Mouse (Mus musculus): ENCODE measurements at regions not wholly inside any gene's neighbourhood (a gene's known extent, or its start where the extent isn't known, plus 50 kb on each side); places are given as distances from the start of the nearest gene placed in this dataset.

DNA sequence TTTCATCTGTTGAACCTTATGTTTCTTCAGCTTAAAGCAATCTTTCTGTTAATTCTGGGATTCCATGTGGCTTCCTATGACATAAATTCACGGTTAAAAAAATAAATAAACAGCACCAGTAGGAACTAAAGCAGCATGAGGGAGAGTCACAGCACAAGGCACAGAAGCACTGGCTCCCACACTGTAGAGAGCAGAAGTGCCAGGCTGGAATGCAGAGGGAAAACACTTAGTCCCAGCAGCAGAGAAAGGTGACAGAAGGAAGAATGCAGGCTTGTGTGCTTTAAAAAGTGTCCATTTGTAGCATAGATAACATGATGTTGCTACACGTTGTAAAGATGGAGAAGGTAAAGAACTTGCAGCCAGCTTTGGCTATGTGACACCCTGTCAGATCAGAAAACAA lies 62.1 kb upstream of the Ppp2r5a start:
- H3K4me2 ChIP-seq (ENCODE audit: low read depth, low read length) = no peak overlapping the region
- no peaks in the 10 kb centered on the region for H3K27me3 ChIP-seq (ENCODE audit: control insufficient read depth, insufficient read depth, low read depth, low read length)
- WGBS = 9% methylated on average over 2 of the region's 2 CpGs
- no peak overlapping the region for H3K9ac ChIP-seq (ENCODE audit: low read length)
- H3K27ac ChIP-seq (ENCODE audit: low read length) = peak overlapping the region; percentile 55
- H3K9me3 ChIP-seq (ENCODE audit: control insufficient read depth, low read length) = no peaks in the 10 kb centered on the region
- no peaks in the 10 kb centered on the region for H3K36me3 ChIP-seq (ENCODE audit: control insufficient read depth, insufficient read depth, low read length)
- peak; percentile 52; the same call in 1 of the 2 replicates for ATAC-seq (ENCODE audit: low read depth)
- no peak overlapping the region for H3K4me3 ChIP-seq (ENCODE audit: low read length)
- H3K4me1 ChIP-seq (replicated peaks; ENCODE audit: control insufficient read depth, insufficient read depth, low read length) = peaks cover 25% of the 10 kb centered on the region

DNA sequence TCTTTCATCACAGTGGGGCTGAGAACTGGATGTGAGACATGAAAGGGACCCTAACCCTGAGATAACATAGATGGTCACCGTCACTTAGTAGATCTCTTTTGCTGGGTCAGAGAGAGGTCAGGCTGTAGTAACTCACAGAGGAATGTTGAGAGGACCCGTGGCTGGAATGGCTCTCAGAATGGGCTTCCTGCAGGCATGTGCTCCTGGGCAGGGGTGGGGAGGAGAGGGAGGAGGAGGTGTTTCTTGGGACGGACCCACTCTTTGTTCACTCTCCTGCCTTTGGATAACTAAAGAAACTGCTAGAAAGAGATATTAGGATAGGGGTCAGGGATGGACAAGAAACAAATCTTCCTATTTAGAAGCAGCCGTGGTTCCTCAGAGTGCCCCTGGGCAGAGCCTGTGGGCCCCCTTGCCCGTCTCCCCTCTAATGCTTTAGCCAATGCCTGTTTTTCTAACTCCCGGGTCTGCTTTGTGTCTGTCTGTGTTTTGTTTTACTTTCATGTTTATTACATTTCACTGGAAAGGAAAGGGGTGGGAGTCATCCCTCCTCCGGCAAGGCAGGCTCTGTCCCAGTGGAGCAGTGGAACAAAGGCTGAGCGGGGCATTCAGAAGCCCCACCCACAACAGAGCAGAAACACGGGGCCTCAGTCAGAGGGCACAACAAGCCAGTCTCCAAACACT lies 58.9 kb upstream of the Ppp2r5a start:
- no peaks in the 10 kb centered on the region for H3K36me3 ChIP-seq (ENCODE audit: control insufficient read depth, insufficient read depth, low read length)
- peak overlapping the region; percentile 36 for H3K4me2 ChIP-seq (ENCODE audit: low read depth, low read length)
- H3K4me3 ChIP-seq (ENCODE audit: low read length) = 0 out of 2 replicates have a peak overlapping the region, but pooled peaks have one; percentile 6
- peak; percentile 81 for ATAC-seq (ENCODE audit: low read depth)
- no peaks in the 10 kb centered on the region for H3K9me3 ChIP-seq (ENCODE audit: control insufficient read depth, low read length)
- H3K9ac ChIP-seq (ENCODE audit: low read length) = peak overlapping the region; percentile 53
- WGBS = 4% methylated on average over 9 of the region's 9 CpGs
- H3K27ac ChIP-seq (ENCODE audit: low read length) = peak overlapping the region; percentile 34
- peaks cover 21% of the 10 kb centered on the region for H3K4me1 ChIP-seq (replicated peaks; ENCODE audit: control insufficient read depth, insufficient read depth, low read length)
- no peaks in the 10 kb centered on the region for H3K27me3 ChIP-seq (ENCODE audit: control insufficient read depth, insufficient read depth, low read depth, low read length)

DNA sequence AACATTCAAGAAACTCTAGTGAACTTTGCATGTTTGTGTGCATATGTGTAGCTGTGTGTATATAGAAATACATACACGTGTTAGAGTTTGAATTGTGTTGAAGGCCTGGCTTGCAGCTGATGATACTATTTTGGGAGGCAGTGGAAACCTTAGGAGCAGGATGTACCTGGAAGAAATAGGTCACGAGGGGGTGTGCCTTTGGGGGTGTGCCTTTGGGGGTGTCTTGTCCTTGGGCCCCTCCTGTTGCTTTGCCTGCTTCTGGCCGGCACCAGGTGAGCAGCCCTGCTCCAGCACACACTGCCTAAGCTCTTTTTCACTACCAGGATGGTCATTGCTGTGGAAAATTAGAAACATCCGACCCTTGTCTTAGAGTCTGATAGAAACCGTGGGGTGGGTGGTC lies 56.0 kb upstream of the Ppp2r5a start:
- peaks cover 24% of the 10 kb centered on the region for H3K4me1 ChIP-seq (replicated peaks; ENCODE audit: control insufficient read depth, insufficient read depth, low read length)
- H3K4me3 ChIP-seq (ENCODE audit: low read length) = no peak overlapping the region
- WGBS = 54% methylated on average over 5 of the region's 5 CpGs
- no peak for ATAC-seq (ENCODE audit: low read depth)
- H3K4me2 ChIP-seq (ENCODE audit: low read depth, low read length) = no peak overlapping the region
- H3K27me3 ChIP-seq (ENCODE audit: control insufficient read depth, insufficient read depth, low read depth, low read length) = no peaks in the 10 kb centered on the region
- no peak overlapping the region for H3K27ac ChIP-seq (ENCODE audit: low read length)
- no peaks in the 10 kb centered on the region for H3K9me3 ChIP-seq (ENCODE audit: control insufficient read depth, low read length)
- no peak overlapping the region for H3K9ac ChIP-seq (ENCODE audit: low read length)
- H3K36me3 ChIP-seq (ENCODE audit: control insufficient read depth, insufficient read depth, low read length) = no peaks in the 10 kb centered on the region

DNA sequence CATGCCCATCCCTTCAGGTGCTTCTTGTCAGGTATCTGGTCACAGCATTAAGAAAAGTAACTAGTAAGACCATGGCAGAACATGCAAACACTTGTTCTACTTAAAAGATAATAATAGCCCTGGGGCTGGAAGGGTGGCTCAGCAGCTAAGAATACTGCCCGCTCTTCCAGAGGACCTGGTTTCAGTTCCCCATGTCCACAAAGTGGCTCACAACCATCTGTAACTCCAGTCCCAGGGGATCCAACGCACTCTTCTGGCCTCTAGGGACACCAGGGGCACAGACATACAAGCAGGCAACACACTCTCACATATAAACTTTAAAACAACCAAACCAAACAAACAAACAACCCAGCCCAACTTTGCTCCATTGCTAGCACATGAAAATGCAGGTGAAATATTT lies 55.2 kb upstream of the Ppp2r5a start:
- WGBS = 59% methylated on average over 2 of the region's 2 CpGs
- Histone ChIP-seq H3K9ac (ENCODE audit: low read length) (no peak overlapping the region), H3K4me1 (replicated peaks; ENCODE audit: control insufficient read depth, insufficient read depth, low read length) (peaks cover 32% of the 10 kb centered on the region), H3K9me3 (ENCODE audit: control insufficient read depth, low read length) (no peaks in the 10 kb centered on the region), H3K27ac (ENCODE audit: low read length) (no peak overlapping the region), H3K4me3 (ENCODE audit: low read length) (no peak overlapping the region), H3K27me3 (ENCODE audit: control insufficient read depth, insufficient read depth, low read depth, low read length) (no peaks in the 10 kb centered on the region), H3K36me3 (ENCODE audit: control insufficient read depth, insufficient read depth, low read length) (no peaks in the 10 kb centered on the region), H3K4me2 (ENCODE audit: low read depth, low read length) (no peak overlapping the region)
- no peak for ATAC-seq (ENCODE audit: low read depth)

DNA sequence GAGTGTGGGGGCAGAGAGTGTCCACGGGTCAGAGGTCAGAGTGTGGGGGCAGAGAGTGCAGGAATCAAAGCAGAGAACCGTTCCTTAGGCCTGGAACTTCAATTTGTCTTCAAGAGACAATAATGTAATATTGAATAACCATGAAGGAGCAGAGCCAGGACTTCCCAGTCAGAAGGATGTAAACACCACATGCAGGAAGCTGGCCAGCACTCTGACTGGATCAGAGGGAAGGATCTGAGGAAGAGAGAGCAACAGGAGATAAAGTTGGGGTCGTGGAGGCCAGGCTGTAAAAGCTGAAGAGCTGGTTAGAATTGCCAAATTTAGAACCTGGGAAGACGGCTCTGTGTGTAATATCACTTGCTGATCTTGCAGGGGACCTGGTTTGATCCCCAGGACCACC lies 54.0 kb upstream of the Ppp2r5a start:
- Histone ChIP-seq H3K4me1 (replicated peaks; ENCODE audit: control insufficient read depth, insufficient read depth, low read length) (peaks cover 29% of the 10 kb centered on the region), H3K4me2 (ENCODE audit: low read depth, low read length) (no peak overlapping the region), H3K27ac (ENCODE audit: low read length) (no peak overlapping the region), H3K4me3 (ENCODE audit: low read length) (no peak overlapping the region), H3K36me3 (ENCODE audit: control insufficient read depth, insufficient read depth, low read length) (no peaks in the 10 kb centered on the region), H3K9ac (ENCODE audit: low read length) (no peak overlapping the region), H3K9me3 (ENCODE audit: control insufficient read depth, low read length) (no peaks in the 10 kb centered on the region), H3K27me3 (ENCODE audit: control insufficient read depth, insufficient read depth, low read depth, low read length) (no peaks in the 10 kb centered on the region)
- ATAC-seq (ENCODE audit: low read depth) = no peak
- WGBS = 27% methylated on average over 4 of the region's 4 CpGs

DNA sequence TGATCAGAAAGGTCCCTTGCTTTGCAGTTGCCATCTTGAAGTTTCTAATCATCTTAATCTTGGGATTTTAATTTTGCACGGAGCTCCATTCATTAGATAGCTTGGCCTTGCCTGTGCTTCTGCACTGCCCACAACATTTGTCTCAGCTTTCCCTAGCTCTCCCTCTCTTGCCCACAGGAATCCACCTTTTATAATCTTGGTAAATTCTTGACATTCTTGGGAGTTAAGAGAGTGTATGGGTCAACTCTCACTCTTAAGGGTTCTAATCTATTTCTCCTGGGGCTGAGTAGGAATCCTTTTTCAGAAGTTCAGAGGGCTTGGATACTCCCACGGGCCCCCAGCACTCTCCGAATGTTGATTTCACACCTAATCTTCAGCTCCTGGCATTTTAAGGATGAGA lies 51.5 kb upstream of the Ppp2r5a start:
- Histone ChIP-seq H3K4me3 (ENCODE audit: low read length) (no peak overlapping the region), H3K9ac (ENCODE audit: low read length) (no peak overlapping the region), H3K36me3 (ENCODE audit: control insufficient read depth, insufficient read depth, low read length) (no peaks in the 10 kb centered on the region), H3K27me3 (ENCODE audit: control insufficient read depth, insufficient read depth, low read depth, low read length) (no peaks in the 10 kb centered on the region), H3K27ac (ENCODE audit: low read length) (peak overlapping the region; percentile 74), H3K4me2 (ENCODE audit: low read depth, low read length) (no peak overlapping the region), H3K9me3 (ENCODE audit: control insufficient read depth, low read length) (no peaks in the 10 kb centered on the region), H3K4me1 (replicated peaks; ENCODE audit: control insufficient read depth, insufficient read depth, low read length) (peaks cover 16% of the 10 kb centered on the region)
- ATAC-seq (ENCODE audit: low read depth) = peak; percentile 67
- 22% methylated on average over 3 of the region's 3 CpGs for WGBS

DNA sequence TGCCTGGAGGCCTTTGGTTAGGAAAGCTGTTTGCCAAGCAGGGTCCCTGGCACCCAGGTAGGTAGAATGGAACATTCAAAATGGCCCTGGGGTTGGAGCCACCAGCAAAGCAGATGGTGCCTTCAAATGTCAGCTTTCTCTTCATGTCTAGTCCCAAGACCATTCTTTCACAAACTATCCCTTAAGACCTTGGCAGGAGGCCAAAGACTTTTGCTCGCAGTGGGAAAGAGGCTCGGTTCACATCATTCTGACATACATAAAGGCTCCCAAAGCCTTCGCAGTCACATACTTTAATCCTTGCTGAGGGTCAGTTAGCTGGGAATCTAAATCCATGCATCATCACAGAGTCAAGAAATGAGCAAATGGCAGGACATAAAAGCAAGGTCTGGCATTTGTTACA lies 50.5 kb upstream of the Ppp2r5a start:
- peak; percentile 36; the same call in 1 of the 2 replicates for ATAC-seq (ENCODE audit: low read depth)
- Histone ChIP-seq H3K27me3 (ENCODE audit: control insufficient read depth, insufficient read depth, low read depth, low read length) (no peaks in the 10 kb centered on the region), H3K4me3 (ENCODE audit: low read length) (no peak overlapping the region), H3K4me2 (ENCODE audit: low read depth, low read length) (no peak overlapping the region), H3K9me3 (ENCODE audit: control insufficient read depth, low read length) (no peaks in the 10 kb centered on the region), H3K9ac (ENCODE audit: low read length) (no peak overlapping the region), H3K27ac (ENCODE audit: low read length) (peak overlapping the region; percentile 74), H3K4me1 (replicated peaks; ENCODE audit: control insufficient read depth, insufficient read depth, low read length) (peaks cover 16% of the 10 kb centered on the region), H3K36me3 (ENCODE audit: control insufficient read depth, insufficient read depth, low read length) (no peaks in the 10 kb centered on the region)
- 12% methylated on average over 3 of the region's 3 CpGs for WGBS
